Mouse (Mus musculus): ENCODE measurements around the gene Bco2. TPM values are rescaled to one million over a fixed set of nuclear protein-coding genes. Genes with fewer than 3 reads are reported as not detected.

The Bco2 gene
- polyA plus RNA-seq, 1 experiment from 2014 or later, result 0.12 TPM

- Histone ChIP-seq H3K4me3 (replicated peaks) (peak within 1 kb of the TSS; percentile 69), H3K9ac (peak within 1 kb of the TSS; percentile 62), H3K27ac (peak within 1 kb of the TSS; percentile 78), H3K4me2 (peak within 1 kb of the TSS; percentile 62), H3K27me3 (no peaks in the 10 kb centered on the region), H3K4me1 (peaks cover 12% of the 10 kb centered on the region), H3K36me3 (peaks cover 10% of the 10 kb centered on the region; the same call in 1 of the 2 replicates), H3K9me3 (replicated peaks) (no peaks in the 10 kb centered on the region)
- under 1% methylated on average over 54 of the region's 54 CpGs for WGBS
- peak; percentile 99 for ATAC-seq (replicated peaks; ENCODE audit: low FRiP score)
Observed at GRCm38 (mm10) chr9:50528293-50528892, 26.6 kb downstream of the Bco2 start, which contains the start of gene Pts. TSS of gene Pts (minus strand) at chr9:50528724.

GRCm38 (mm10) chr9:50527860-50528259, 27.1 kb downstream of the Bco2 start:
- Histone ChIP-seq H3K9ac (peak overlapping the region; percentile 62), H3K27ac (no peak overlapping the region), H3K4me3 (replicated peaks) (peak overlapping the region; percentile 69), H3K36me3 (peaks cover 10% of the 10 kb centered on the region; the same call in 1 of the 2 replicates), H3K4me1 (peaks cover 12% of the 10 kb centered on the region), H3K9me3 (replicated peaks) (no peaks in the 10 kb centered on the region), H3K27me3 (no peaks in the 10 kb centered on the region), H3K4me2 (peak overlapping the region; percentile 62)
- ATAC-seq (replicated peaks; ENCODE audit: low FRiP score), result no peak
- WGBS, result 42% methylated on average over 7 of the region's 7 CpGs

- no peak for ATAC-seq (replicated peaks; ENCODE audit: low FRiP score)
- peaks cover 12% of the 10 kb centered on the region for H3K4me1 ChIP-seq
- H3K27ac ChIP-seq, result no peak overlapping the region
- no peak overlapping the region for H3K4me2 ChIP-seq
- H3K36me3 ChIP-seq, result peaks cover 19% of the 10 kb centered on the region; the same call in 1 of the 2 replicates
- 79% methylated on average over 5 of the region's 5 CpGs for WGBS
- H3K27me3 ChIP-seq, result no peaks in the 10 kb centered on the region
- no peaks in the 10 kb centered on the region for H3K9me3 ChIP-seq (replicated peaks)
- H3K4me3 ChIP-seq (replicated peaks), result no peak overlapping the region
- no peak overlapping the region for H3K9ac ChIP-seq
Observed at GRCm38 (mm10) chr9:50525585-50525984, 29.4 kb downstream of the Bco2 start.

GRCm38 (mm10) chr9:50524936-50525335, 30.0 kb downstream of the Bco2 start:
- no peaks in the 10 kb centered on the region for H3K27me3 ChIP-seq
- H3K36me3 ChIP-seq, result peaks cover 19% of the 10 kb centered on the region; the same call in 1 of the 2 replicates
- H3K4me1 ChIP-seq, result peaks cover 12% of the 10 kb centered on the region
- no peak overlapping the region for H3K9ac ChIP-seq
- no peak overlapping the region for H3K4me2 ChIP-seq
- H3K9me3 ChIP-seq (replicated peaks), result no peaks in the 10 kb centered on the region
- H3K27ac ChIP-seq, result no peak overlapping the region
- WGBS, result 87% methylated on average over 5 of the region's 5 CpGs
- no peak for ATAC-seq (replicated peaks; ENCODE audit: low FRiP score)
- H3K4me3 ChIP-seq (replicated peaks), result no peak overlapping the region

- WGBS, result 75% methylated on average over 5 of the region's 5 CpGs
- H3K27me3 ChIP-seq, result no peaks in the 10 kb centered on the region
- H3K9me3 ChIP-seq (replicated peaks), result no peaks in the 10 kb centered on the region
- H3K9ac ChIP-seq, result no peak overlapping the region
- no peak overlapping the region for H3K27ac ChIP-seq
- ATAC-seq (replicated peaks; ENCODE audit: low FRiP score), result no peak
- H3K4me3 ChIP-seq (replicated peaks), result no peak overlapping the region
- H3K36me3 ChIP-seq, result peaks cover 19% of the 10 kb centered on the region; the same call in 1 of the 2 replicates
- no peak overlapping the region for H3K4me2 ChIP-seq
- peaks cover 6% of the 10 kb centered on the region for H3K4me1 ChIP-seq
Observed at GRCm38 (mm10) chr9:50522574-50522973, 32.4 kb downstream of the Bco2 start.

- H3K9me3 ChIP-seq (replicated peaks), result no peaks in the 10 kb centered on the region
- no peak overlapping the region for H3K4me2 ChIP-seq
- 64% methylated on average over 2 of the region's 2 CpGs for WGBS
- ATAC-seq (replicated peaks; ENCODE audit: low FRiP score), result no peak
- H3K27ac ChIP-seq, result no peak overlapping the region
- H3K36me3 ChIP-seq, result peaks cover 19% of the 10 kb centered on the region; the same call in 1 of the 2 replicates
- no peak overlapping the region for H3K4me3 ChIP-seq (replicated peaks)
- peaks cover under 1% of the 10 kb centered on the region; the same call in 1 of the 2 replicates for H3K4me1 ChIP-seq
- no peak overlapping the region for H3K9ac ChIP-seq
- H3K27me3 ChIP-seq, result no peaks in the 10 kb centered on the region
Observed at GRCm38 (mm10) chr9:50521562-50521961, 33.4 kb downstream of the Bco2 start.

- Histone ChIP-seq H3K4me1 (no peaks in the 10 kb centered on the region), H3K36me3 (peaks cover 19% of the 10 kb centered on the region; the same call in 1 of the 2 replicates), H3K9ac (no peak overlapping the region), H3K9me3 (replicated peaks) (no peaks in the 10 kb centered on the region), H3K27ac (no peak overlapping the region), H3K27me3 (no peaks in the 10 kb centered on the region), H3K4me2 (no peak overlapping the region), H3K4me3 (replicated peaks) (no peak overlapping the region)
- whole genome bisulfite sequencing, result 86% methylated on average over 6 of the region's 6 CpGs
- no peak for ATAC-seq (replicated peaks; ENCODE audit: low FRiP score)
Observed at GRCm38 (mm10) chr9:50520748-50521147, 34.2 kb downstream of the Bco2 start.

GRCm38 (mm10) chr9:50518781-50519180, 36.2 kb downstream of the Bco2 start:
- no peaks in the 10 kb centered on the region for H3K9me3 ChIP-seq (replicated peaks)
- no peak overlapping the region for H3K27ac ChIP-seq
- no peaks in the 10 kb centered on the region for H3K27me3 ChIP-seq
- no peak overlapping the region for H3K4me3 ChIP-seq (replicated peaks)
- 22% methylated on average over 2 of the region's 2 CpGs for WGBS
- no peaks in the 10 kb centered on the region for H3K4me1 ChIP-seq
- ATAC-seq (replicated peaks; ENCODE audit: low FRiP score), result no peak
- no peak overlapping the region for H3K4me2 ChIP-seq
- H3K9ac ChIP-seq, result no peak overlapping the region
- peaks cover 9% of the 10 kb centered on the region; the same call in 1 of the 2 replicates for H3K36me3 ChIP-seq

GRCm38 (mm10) chr9:50515462-50515861, 39.5 kb downstream of the Bco2 start:
- WGBS, result 79% methylated on average over 5 of the region's 5 CpGs
- Histone ChIP-seq H3K27me3 (no peaks in the 10 kb centered on the region), H3K9me3 (replicated peaks) (no peaks in the 10 kb centered on the region), H3K4me1 (no peaks in the 10 kb centered on the region), H3K36me3 (no peaks in the 10 kb centered on the region), H3K27ac (0 out of 2 replicates have a peak overlapping the region, but pooled peaks have one; percentile 13), H3K4me3 (replicated peaks) (no peak overlapping the region), H3K4me2 (no peak overlapping the region), H3K9ac (no peak overlapping the region)
- ATAC-seq (replicated peaks; ENCODE audit: low FRiP score), result peak; percentile 40; the same call in 1 of the 2 replicates

GRCm38 (mm10) chr9:50507570-50507969, 47.4 kb downstream of the Bco2 start:
- ATAC-seq (replicated peaks; ENCODE audit: low FRiP score), result no peak
- Histone ChIP-seq H3K27me3 (no peaks in the 10 kb centered on the region), H3K4me3 (replicated peaks) (no peak overlapping the region), H3K4me2 (no peak overlapping the region), H3K36me3 (no peaks in the 10 kb centered on the region), H3K4me1 (peaks cover 10% of the 10 kb centered on the region), H3K27ac (no peak overlapping the region), H3K9ac (no peak overlapping the region), H3K9me3 (replicated peaks) (no peaks in the 10 kb centered on the region)
- 65% methylated on average over 7 of the region's 7 CpGs for WGBS

- no peak overlapping the region for H3K4me2 ChIP-seq
Observed at GRCm38 (mm10) chr9:50505405-50505804, 49.6 kb downstream of the Bco2 start.

GRCm38 (mm10) chr9:50502949-50503348, 52.0 kb downstream of the Bco2 start:
- 80% methylated on average over 3 of the region's 3 CpGs for whole genome bisulfite sequencing
- Histone ChIP-seq H3K4me1 (peaks cover 10% of the 10 kb centered on the region), H3K9me3 (replicated peaks) (no peaks in the 10 kb centered on the region), H3K27me3 (no peaks in the 10 kb centered on the region), H3K4me2 (no peak overlapping the region), H3K27ac (no peak overlapping the region), H3K4me3 (replicated peaks) (no peak overlapping the region), H3K36me3 (no peaks in the 10 kb centered on the region), H3K9ac (no peak overlapping the region)
- no peak for ATAC-seq (replicated peaks; ENCODE audit: low FRiP score)

More at GRCm38 (mm10) chr9:50505405-50505804, 49.6 kb downstream of the Bco2 start:
- no peak for ATAC-seq (replicated peaks; ENCODE audit: low FRiP score)
- H3K9ac ChIP-seq, result no peak overlapping the region
- H3K4me3 ChIP-seq (replicated peaks), result no peak overlapping the region
- H3K27ac ChIP-seq, result peak overlapping the region; percentile 54
- no peaks in the 10 kb centered on the region for H3K27me3 ChIP-seq
- H3K4me1 ChIP-seq, result peaks cover 10% of the 10 kb centered on the region
- no peaks in the 10 kb centered on the region for H3K36me3 ChIP-seq
- H3K9me3 ChIP-seq (replicated peaks), result no peaks in the 10 kb centered on the region
- 45% methylated on average over 6 of the region's 6 CpGs for WGBS
